Mouse (Mus musculus) forebrain, embryonic 16.5 days (tissue): Measurements from ENCODE around the gene H2afz. TPM values are rescaled to one million over a fixed set of nuclear protein-coding genes. Genes with fewer than 3 reads are reported as not detected.

ENCODE experiments used
- ATAC-seq: fragments of 200-750 bp; cut with Nextera tagmentation; 2 replicates; pipeline ENCODE4 v1.8.0; 2017; ENCODE audit warnings: mild to moderate bottlenecking, moderate library complexity
- H3K27ac ChIP-seq: fragments of 300-500 bp; sonication (generic); 2 replicates; pipeline ENCODE4 v1.5.1; 2014; ENCODE audit warnings: low read length, control low read depth
- H3K27me3 ChIP-seq: fragments of 300-500 bp; sonication (generic); replicated peaks from 2 replicates; pipeline ENCODE4 v1.6.1; 2014; ENCODE audit warnings: low read length; ENCODE audit not compliant: control insufficient read depth, insufficient read depth
- H3K36me3 ChIP-seq: fragments of 300-500 bp; sonication (generic); 2 replicates; pipeline ENCODE4 v1.6.1; 2014; ENCODE audit not compliant: control insufficient read depth, insufficient read depth
- H3K4me1 ChIP-seq: fragments of 300-500 bp; sonication (generic); replicated peaks from 2 replicates; pipeline ENCODE4 v1.6.1; 2014; ENCODE audit warnings: low read length; ENCODE audit not compliant: control insufficient read depth, insufficient read depth
- H3K4me2 ChIP-seq: fragments of 300-500 bp; sonication (generic); 2 replicates; pipeline ENCODE4 v1.6.1; 2014; ENCODE audit warnings: mild to moderate bottlenecking, low read length, control low read depth
- H3K4me3 ChIP-seq: fragments of 300-500 bp; sonication (generic); replicated peaks from 2 replicates; pipeline ENCODE4 v1.5.1; 2014; ENCODE audit warnings: mild to moderate bottlenecking, low read length, control low read depth
- H3K9ac ChIP-seq: fragments of 300-500 bp; sonication (generic); replicated peaks from 2 replicates; pipeline ENCODE4 v1.6.1; 2014; ENCODE audit warnings: low read depth, low read length, control low read depth
- H3K9me3 ChIP-seq: fragments of 300-500 bp; sonication (generic); 2 replicates; pipeline ENCODE4 v1.6.1; 2016; ENCODE audit warnings: low read length; ENCODE audit not compliant: control insufficient read depth
- WGBS: fragments of 180-500 bp; shearing (Covaris S2); extraction: QIAGEN DNeasy Blood & Tissue Kit; methylation state at CpG from one replicate; pipeline ENCODE4 v1.1.7; 2014; 5-methylcytosine and 5-hydroxymethylcytosine counted together
- polyA plus RNA-seq: library from polyadenylated mRNA; unstranded; fragments of >200 nt; fragmentation: Nextera tagmentation; extraction: Ambion mirVana; gene quantifications from 2 replicates; pipeline ENCODE4 v1.2.1, GENCODE M21; 2015

Gene H2afz
- polyA plus RNA-seq, result 1,163 and 1,308 TPM in 2 replicates

DNA sequence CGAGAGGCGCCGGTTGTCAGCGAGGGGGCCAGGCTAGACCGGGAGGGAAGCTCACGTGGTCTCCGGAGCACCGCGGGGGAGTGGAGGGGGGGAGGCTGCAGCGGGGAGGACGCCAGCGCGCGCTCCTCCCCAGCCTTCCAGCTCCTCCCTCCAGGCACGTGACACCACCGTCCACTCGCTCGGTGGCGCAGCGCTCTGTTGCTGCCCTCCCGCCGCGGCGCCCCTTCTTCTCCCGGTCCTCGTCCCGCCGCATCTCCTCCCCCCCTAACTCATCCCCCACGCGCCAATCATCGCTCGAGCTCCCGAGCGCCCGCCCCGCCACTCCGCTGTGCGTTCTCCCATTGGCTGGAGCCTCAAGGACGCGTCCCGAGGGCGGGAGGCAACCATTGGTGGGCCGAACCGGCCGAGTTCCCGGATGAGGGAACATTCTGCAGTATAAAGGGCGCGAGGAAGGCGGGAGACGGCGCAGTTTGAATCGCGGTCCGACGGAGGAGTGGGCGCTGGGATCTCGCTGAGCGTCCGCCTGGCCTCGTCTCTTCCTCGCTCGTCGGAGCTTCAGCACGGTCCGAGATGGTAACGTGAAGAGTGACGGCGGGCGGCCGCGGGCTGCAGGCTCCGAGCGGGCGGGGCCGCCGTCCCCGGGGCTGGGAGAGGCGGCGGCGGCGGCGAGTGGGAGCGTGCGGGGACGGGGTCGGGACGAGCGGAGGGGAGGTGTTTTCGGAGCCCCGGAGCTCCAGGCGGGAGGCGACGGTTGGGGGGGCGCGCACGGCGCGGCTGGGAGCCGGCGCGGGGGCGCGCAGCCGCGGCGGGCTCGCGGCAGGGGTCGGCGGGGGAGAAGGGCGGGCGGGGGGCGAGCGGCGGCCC lies at the start of gene H2afz:
Gene H2afz, plus strand, starts transcription at position 364 of the 864 bp plus-strand sequence.
- H3K4me1 ChIP-seq, result peaks cover 14% of the 10 kb centered on the region
- H3K4me3 ChIP-seq, result peak within 1 kb of the TSS; percentile 87
- H3K27ac ChIP-seq, result peak within 1 kb of the TSS; percentile 97
- H3K9ac ChIP-seq, result peak within 1 kb of the TSS; percentile 92
- peak; percentile 94 for ATAC-seq
- WGBS, result under 1% methylated on average over 77 of the region's 115 CpGs
- no peaks in the 10 kb centered on the region for H3K9me3 ChIP-seq
- H3K4me2 ChIP-seq, result peak within 1 kb of the TSS; percentile 69
- no peaks in the 10 kb centered on the region for H3K36me3 ChIP-seq
- no peaks in the 10 kb centered on the region for H3K27me3 ChIP-seq

DNA sequence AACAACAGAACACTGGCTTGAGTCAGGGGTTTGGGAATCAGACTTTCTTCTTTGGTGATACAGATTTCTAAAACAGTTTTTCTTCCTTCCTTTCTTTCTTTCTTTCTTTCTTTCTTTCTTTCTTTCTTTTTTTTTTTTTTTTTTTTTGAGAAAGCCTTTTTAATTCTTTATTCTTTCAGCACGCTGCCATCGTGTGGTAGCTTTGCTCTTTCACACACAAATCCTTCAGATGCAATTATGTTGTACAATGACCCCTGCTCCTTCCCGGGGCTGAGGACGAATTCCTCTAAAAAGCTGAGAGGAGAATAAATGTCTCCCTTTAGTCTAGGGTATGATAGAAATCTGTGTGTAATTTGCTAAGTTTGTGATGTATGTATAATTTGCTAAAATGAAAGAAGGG lies 45.6 kb upstream of the H2afz start:
- no peaks in the 10 kb centered on the region for H3K27me3 ChIP-seq
- H3K9ac ChIP-seq, result no peak overlapping the region
- no peaks in the 10 kb centered on the region; the same call in 1 of the 2 replicates for H3K4me1 ChIP-seq
- H3K4me2 ChIP-seq, result no peak overlapping the region
- ATAC-seq, result no peak
- WGBS, result 2% methylated on average over 4 of the region's 4 CpGs
- H3K4me3 ChIP-seq, result no peak overlapping the region
- no peaks in the 10 kb centered on the region for H3K36me3 ChIP-seq
- no peak overlapping the region for H3K27ac ChIP-seq
- no peaks in the 10 kb centered on the region for H3K9me3 ChIP-seq

- Histone ChIP-seq H3K9me3 (no peaks in the 10 kb centered on the region), H3K4me2 (no peak overlapping the region), H3K4me1 (no peaks in the 10 kb centered on the region; the same call in 1 of the 2 replicates), H3K36me3 (no peaks in the 10 kb centered on the region), H3K4me3 (no peak overlapping the region), H3K27ac (no peak overlapping the region), H3K9ac (no peak overlapping the region), H3K27me3 (no peaks in the 10 kb centered on the region)
- WGBS, result 69% methylated on average over 6 of the region's 6 CpGs
- ATAC-seq, result no peak
Measured at GRCm38 (mm10) chr3:137820688-137821467, 43.4 kb upstream of the H2afz start.

DNA sequence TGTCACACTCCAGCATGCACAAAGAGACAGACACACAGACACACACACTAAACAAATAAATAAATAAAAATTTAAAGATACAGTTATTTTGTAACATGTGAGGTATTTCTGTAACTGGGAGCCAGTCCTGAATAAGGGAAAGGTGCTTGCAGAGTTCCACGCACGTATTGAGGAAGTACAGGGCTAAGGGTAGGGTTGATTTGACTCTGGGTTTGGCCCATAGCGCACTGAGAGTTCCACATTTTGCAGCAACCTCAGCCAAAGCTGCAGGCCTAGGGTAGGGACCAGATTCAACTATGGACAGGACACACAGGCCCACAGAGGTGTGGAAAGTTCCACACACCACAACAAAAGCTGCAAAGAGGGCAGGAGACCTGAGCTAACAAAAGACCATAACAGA lies 41.0 kb upstream of the H2afz start:
- no peak overlapping the region for H3K4me3 ChIP-seq
- H3K9me3 ChIP-seq, result no peaks in the 10 kb centered on the region
- H3K27me3 ChIP-seq, result no peaks in the 10 kb centered on the region
- peaks cover 5% of the 10 kb centered on the region for H3K4me1 ChIP-seq
- no peaks in the 10 kb centered on the region for H3K36me3 ChIP-seq
- ATAC-seq, result no peak
- H3K27ac ChIP-seq, result no peak overlapping the region
- no peak overlapping the region for H3K9ac ChIP-seq
- H3K4me2 ChIP-seq, result no peak overlapping the region
- WGBS, result 95% methylated on average over 3 of the region's 3 CpGs

DNA sequence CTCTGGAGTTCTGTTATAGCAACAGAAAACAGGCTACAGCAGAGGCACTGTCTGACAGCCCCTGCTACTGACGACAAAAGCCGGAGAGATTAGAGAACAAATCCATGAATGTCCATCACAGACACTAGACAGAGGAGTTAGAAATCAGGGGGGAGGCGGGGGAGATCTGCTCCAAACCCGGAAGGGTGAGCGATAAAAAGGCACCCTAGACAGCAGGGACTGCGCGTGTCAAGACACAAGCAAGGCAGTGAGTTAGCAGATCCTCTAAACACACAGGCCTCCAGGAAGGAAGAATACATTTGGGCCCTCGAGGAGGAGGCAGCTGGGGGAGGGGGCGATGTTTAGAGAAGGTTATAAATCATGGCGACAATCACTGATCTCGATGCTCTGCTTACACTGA lies 36.6 kb upstream of the H2afz start:
- H3K36me3 ChIP-seq, result no peaks in the 10 kb centered on the region
- 0 out of 2 replicates have a peak, but pooled peaks have one; percentile 28 for ATAC-seq
- WGBS, result 55% methylated on average over 11 of the region's 11 CpGs

GRCm38 (mm10) chr3:137831156-137831555 lies 33.1 kb upstream of the H2afz start:
- H3K9ac ChIP-seq, result no peak overlapping the region

More for the DNA sequence above, 36.6 kb upstream of the H2afz start:
- no peak overlapping the region for H3K27ac ChIP-seq
- peaks cover 5% of the 10 kb centered on the region for H3K4me1 ChIP-seq
- H3K4me3 ChIP-seq, result no peak overlapping the region
- H3K9me3 ChIP-seq, result no peaks in the 10 kb centered on the region
- no peak overlapping the region for H3K9ac ChIP-seq
- no peaks in the 10 kb centered on the region for H3K27me3 ChIP-seq
- H3K4me2 ChIP-seq, result no peak overlapping the region

GRCm38 (mm10) chr3:137833128-137833527 lies 31.2 kb upstream of the H2afz start:
- H3K27ac ChIP-seq, result no peak overlapping the region
- no peaks in the 10 kb centered on the region for H3K36me3 ChIP-seq
- no peak overlapping the region for H3K4me2 ChIP-seq
- no peaks in the 10 kb centered on the region for H3K27me3 ChIP-seq
- no peaks in the 10 kb centered on the region for H3K9me3 ChIP-seq
- H3K4me1 ChIP-seq, result no peaks in the 10 kb centered on the region; the same call in 1 of the 2 replicates
- no peak overlapping the region for H3K9ac ChIP-seq
- ATAC-seq, result no peak
- no peak overlapping the region for H3K4me3 ChIP-seq

More at GRCm38 (mm10) chr3:137831156-137831555, 33.1 kb upstream of the H2afz start:
- Histone ChIP-seq H3K27me3 (no peaks in the 10 kb centered on the region), H3K36me3 (no peaks in the 10 kb centered on the region), H3K4me3 (no peak overlapping the region), H3K27ac (no peak overlapping the region), H3K4me1 (peaks cover 5% of the 10 kb centered on the region), H3K4me2 (no peak overlapping the region), H3K9me3 (no peaks in the 10 kb centered on the region)
- no peak for ATAC-seq
- 92% methylated on average over 2 of the region's 2 CpGs for WGBS

DNA sequence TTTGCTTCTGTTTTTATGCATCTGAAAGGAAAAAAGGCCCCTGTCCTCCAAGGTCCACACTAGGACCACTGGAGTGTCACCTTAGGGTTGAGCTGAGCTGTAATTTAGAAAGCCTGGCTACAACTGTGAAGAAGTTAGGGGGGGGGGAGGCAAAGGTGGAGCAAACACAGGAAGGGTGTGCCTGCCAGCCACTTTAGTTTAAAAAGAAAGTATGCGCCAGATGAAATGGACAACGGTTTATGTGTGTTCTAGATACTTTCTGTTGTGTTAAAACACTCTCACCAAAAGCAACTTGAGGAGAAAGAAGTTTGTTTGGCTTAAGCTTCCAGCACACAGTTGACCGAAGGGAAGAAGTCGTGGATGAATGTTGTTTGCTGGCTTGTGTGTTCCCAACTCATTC lies 30.6 kb upstream of the H2afz start:
- Histone ChIP-seq H3K9me3 (no peaks in the 10 kb centered on the region), H3K9ac (no peak overlapping the region), H3K27ac (no peak overlapping the region), H3K27me3 (no peaks in the 10 kb centered on the region), H3K4me3 (no peak overlapping the region), H3K4me1 (no peaks in the 10 kb centered on the region), H3K4me2 (no peak overlapping the region), H3K36me3 (no peaks in the 10 kb centered on the region)
- 85% methylated on average over 4 of the region's 4 CpGs for WGBS
- no peak for ATAC-seq

DNA sequence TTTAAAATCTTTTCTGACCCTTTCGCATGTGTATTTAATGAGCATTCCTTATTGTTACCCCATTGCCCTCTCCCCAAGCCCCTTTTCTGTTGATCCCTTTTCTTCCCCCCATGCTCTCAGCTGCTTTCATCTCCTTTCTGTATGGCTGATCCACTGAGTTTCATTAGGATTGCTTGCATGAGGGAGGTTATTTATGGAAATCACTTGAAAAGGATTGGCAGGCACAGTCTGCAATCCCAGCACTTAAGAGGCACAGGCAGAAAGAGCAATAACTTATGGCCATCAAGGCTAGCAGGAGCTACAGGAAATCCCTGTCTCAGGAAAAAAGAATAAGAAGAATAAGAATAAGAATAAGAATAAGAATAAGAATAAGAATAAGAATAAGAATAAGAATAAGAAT lies 27.7 kb upstream of the H2afz start:
- WGBS, result 16% methylated on average over 1 of the region's 1 CpGs
- Histone ChIP-seq H3K9ac (no peak overlapping the region), H3K4me3 (no peak overlapping the region), H3K4me1 (no peaks in the 10 kb centered on the region), H3K27me3 (no peaks in the 10 kb centered on the region), H3K4me2 (no peak overlapping the region), H3K27ac (no peak overlapping the region), H3K36me3 (no peaks in the 10 kb centered on the region), H3K9me3 (no peaks in the 10 kb centered on the region)
- ATAC-seq, result no peak
